Mouse (Mus musculus) embryonic fibroblast, embryonic 13.5 days (primary cell): ENCODE measurements around the gene Tmigd1.

Experiments used
- CTCF ChIP-seq: IDR thresholded peaks from 2 replicates; pipeline ENCODE4 v1.5.1; 2011; ENCODE audit warnings: mild to moderate bottlenecking, control low read depth, low read length, moderate library complexity, borderline replicate concordance; ENCODE audit not compliant: insufficient read depth
- POLR2A ChIP-seq: IDR thresholded peaks from 2 replicates; pipeline ENCODE4 v1.6.1; 2011; ENCODE audit warnings: low read depth, mild to moderate bottlenecking, control low read depth, low read length, moderate library complexity

DNA sequence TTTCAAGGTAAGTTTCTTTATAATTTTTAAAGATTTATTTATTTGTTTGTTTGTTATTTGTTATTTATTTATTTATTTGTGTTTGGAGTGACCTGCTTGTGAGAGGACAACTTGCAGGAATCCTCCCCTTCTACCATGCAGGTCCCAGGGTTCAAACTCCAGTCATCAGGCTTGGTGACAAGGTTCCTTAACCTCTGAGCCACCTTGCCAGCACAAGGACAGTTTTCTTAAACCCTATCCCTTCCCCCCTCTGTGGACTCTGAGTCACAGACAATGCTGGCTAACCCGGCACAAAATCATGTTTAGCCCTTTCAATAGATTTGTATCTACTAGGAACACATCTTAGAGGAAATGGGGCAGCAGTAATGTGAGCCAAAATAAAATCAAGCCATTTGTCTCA lies 18.6 kb downstream of the Tmigd1 start:
- TF ChIP-seq POLR2A = no peak
- no peak for TF ChIP-seq CTCF
